Mouse (Mus musculus) gastrocnemius, postnatal 14 days (tissue): ENCODE data around the gene Col4a6. TPM values are rescaled to one million over a fixed set of nuclear protein-coding genes. Genes with fewer than 3 reads are reported as not detected.
A peak's percentile ranks its signal among the peaks of the same experiment; 100 is the strongest.

Experiments used
- DNase-seq: peaks from one replicate; pipeline ENCODE4 v3.0.0; 2021; ENCODE audit warnings: mixed read lengths
- intact Hi-C: fragments of 180-260 bp; cut with DNase I; formaldehyde crosslinking; loops from one replicate; pipeline ENCODE4 v1.15.1; 2025; ENCODE audit warnings: low total_unique reads
- long read RNA-seq, 2 experiments: library from polyadenylated mRNA; stranded (forward); transcript quantifications; one replicate each; pipeline ENCODE4 v2.0.0; 2021
- total RNA-seq, 2 experiments: library from RNA; stranded (reverse); gene quantifications; 2 replicates each; pipeline ENCODE4 v1.2.3; 2021

The Col4a6 gene
- under 1 TPM; 0.18 to 0.27 TPM for total RNA-seq
- long read RNA-seq, experiment 1: 0 reads
- long read RNA-seq, experiment 2: 0 reads

DNA sequence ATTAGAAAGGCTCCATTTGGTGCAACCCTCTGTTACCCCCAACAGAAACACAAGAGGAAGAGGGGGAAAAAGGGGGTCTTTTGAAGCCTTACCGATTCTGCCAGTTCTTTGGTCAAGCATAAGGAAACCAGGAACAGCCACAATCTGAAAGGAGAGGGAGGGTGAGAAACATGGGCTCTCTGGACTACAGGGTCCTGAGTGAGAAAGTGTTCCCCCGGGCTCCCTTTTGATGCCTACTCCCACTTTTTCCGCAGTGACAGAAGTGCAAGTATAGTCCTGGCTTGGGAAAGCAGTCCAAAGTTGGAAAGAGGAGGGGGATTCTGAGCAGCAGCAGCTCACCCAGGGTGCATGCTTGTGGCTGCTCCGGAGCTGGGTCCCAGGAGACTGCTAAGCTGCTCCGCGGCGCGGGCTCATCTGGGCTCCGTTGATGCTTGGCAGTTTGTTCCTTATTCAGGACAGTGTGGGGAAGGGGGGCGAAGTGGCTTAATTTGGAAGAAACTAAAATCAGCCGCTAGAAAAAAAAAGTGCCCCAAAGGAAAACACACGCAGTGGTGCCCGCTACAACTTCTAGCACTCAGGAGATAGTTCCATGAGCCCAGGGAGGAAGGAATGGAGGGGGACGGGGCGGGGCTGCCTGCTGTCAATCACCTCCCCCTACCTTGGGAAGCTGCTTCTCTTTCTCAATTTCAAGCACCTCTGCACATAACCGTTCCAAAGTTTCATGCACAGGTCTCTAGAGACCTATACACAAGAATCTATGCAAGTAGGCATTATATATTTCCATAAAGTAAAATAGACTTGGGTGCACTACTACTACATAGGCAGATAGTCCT lies at the start of gene Col4a6:
Gene Col4a6, minus strand, starts transcription at position 607 of the 833 bp plus-strand sequence.
- intact Hi-C loops: no loop called here
- no peak for DNase-seq

DNA sequence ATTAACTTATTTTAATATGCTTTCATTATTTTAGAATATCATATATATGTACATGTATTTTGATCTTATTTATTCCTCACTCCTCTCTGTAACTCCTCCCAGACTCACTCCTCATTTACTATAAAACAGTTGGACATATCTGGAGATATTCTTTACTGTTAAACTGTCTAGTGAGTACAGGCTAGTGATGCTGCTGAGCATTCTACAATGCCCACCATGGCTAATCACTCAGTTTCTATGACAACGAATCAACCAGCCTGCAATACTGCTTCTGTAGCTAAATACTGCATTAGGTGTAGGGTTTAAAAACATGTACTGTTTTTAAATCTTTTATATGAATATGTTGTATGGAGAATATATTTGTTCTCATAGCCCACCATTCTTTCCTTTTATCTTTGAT lies 29.2 kb upstream of the Col4a6 start:
- DNase-seq: no peak
- intact Hi-C loops: no loop called here

DNA sequence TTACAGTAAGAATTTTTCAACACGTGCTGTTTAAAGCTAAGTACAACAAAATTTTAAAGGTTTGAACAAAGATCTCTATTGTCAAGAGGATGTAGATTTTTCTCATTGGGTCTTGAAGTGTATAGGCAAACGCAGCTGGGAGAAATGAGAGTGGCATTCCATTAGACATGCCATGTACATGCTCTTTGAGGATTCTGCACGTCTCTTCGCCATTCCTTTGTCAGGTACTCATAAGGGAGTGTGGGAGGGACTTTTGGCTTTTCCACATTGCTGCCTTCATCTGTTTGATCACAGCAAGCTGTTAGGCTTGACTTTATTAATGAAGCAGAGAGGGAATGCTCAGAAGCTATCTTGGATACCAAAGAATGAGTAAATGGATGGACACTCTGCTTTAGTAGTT lies 20.7 kb upstream of the Col4a6 start:
- intact Hi-C loops: no loop called here
- DNase-seq: no peak

DNA sequence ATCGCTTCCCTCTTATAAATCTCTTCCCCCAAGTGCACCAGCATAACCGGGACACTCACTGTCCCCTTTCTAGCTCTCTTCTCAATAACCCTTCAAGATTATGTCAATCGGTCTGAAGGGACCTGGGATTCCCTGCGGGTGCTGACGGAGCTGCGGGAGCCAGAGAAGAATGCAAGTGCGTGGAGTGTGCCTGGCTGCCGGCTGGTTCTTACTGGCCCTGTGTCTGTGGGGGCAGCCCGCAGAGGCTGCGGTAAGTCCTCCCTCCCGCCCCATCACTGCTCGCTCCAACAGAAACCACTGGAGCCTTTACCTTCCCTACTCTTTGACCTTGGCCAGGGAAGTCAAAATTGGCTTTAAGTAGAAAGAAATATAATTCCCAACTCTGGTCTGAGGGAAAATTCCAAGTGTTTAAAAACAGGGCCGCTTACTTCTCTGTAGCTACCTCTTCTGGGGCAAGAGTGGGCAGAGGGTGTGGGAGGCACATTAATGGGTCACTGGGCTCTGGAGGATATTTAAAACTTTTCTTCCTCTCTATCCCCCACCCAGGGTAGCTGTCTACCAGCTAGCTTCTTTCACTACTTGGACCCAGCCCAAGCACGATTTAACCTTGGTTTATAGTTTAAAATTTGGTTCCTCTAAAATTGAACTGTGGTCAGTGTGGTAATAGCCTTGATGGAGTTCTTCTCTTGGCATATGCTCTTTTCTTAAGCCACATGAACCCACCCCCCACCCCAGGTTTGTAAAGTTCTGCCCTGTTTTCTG lies 1.9 kb upstream of the Col4a6 start:
- intact Hi-C loops: no loop called here
- no peak for DNase-seq

DNA sequence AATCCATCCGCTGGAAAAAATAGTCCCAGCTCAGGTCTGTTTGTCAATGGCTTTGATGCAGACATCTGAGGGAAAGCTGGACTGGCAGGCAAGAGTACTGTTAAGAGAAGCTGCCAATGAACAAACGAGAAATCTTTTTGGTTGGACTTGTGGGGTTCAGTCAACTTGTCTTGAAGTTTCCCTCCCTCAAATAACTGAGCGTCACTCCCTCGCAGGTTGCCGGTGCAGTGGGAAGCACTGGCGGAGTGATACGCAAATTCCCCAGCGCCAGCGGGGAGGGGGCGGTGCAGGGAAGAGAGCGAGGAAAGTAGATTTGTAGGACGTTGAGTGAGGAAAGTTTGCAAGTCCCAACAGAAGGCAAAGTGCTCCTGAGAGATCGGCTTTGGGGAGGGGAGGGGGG lies 1.2 kb upstream of the Col4a6 start, which contains the start of gene Col4a5:
Gene Col4a5, plus strand, starts transcription at position 276 of the 400 bp plus-strand sequence.
- peak; percentile 55 for DNase-seq
- intact Hi-C loops: no loop called here

DNA sequence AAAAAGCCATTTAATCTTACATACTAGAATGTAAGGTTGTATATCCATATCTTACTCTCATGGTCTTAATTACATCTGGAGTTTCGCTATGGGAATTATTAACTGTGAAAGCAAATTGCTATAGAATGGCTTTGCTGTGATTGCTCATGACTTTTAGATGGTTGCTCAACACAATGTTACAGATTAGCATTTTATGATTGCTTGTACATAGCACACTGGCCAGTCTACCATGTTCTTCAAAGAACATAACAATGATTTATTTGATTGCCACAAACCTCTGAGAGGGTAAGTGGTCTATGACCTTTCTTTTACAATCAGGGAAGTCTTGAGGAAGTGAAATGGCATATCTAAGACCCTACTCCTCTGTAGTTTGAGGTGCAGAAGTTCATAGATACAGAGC lies 25.9 kb downstream of the Col4a6 start:
- intact Hi-C loops: no loop called here
- DNase-seq: no peak

DNA sequence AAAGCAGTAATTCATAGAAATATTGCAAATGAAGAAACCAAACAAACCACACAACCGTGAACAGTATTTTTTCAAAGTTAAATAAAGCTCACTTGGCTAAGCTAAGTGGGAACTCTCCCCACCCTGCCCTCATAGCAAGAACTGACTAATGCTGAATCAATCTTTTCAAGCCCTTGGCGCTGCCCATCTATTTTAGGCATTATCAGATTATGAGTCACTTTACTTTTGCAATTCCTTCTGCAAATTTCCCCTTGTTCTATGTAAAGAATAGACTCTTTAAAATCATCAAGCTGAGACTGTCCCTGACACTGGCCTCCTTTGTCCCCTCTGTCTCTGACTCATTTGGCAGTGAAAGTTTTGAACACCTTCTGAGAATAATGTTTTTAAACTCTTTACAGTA lies 34.5 kb downstream of the Col4a6 start:
- intact Hi-C loops: no loop called here
- no peak for DNase-seq

DNA sequence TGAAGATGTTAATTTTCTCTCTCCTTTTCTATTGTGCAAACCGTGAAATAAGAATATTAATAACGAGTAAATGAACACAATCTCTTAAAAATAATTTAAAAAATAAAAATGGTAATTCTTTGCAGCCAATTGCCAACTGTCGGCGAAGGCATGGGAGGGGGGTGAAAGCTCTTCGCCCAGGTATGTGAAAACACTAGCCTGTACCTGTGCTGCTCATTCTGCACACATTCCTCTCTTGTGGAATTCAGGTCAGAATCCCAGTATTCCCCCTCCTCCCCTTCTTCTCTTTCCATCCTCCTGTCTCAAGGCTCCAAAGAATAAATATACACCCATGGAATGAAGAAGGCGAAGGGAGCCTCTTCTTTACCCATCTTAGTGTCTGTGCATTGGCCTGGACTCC lies 37.1 kb downstream of the Col4a6 start:
- intact Hi-C loops: no loop called here
- no peak for DNase-seq

DNA sequence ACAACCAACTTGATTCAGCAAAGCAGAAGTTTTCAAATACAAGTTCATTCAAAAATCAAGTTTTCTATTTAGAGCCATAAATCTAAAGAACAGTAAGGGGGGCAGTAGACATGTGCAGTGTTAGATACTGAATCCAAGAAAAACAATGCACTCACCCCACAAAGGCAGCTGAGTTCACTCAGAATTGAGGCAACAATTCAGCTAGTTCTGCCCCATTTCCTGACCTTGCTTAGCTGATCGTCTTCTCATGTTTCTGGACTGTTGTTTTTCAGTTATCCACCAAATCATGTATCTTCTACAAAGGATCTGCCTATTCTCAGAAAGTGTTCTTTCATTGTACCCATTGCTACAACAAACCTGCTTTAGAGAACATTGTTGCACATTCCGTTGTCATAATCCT lies 58.6 kb downstream of the Col4a6 start:
- no peak for DNase-seq
- intact Hi-C loops: no loop called here

DNA sequence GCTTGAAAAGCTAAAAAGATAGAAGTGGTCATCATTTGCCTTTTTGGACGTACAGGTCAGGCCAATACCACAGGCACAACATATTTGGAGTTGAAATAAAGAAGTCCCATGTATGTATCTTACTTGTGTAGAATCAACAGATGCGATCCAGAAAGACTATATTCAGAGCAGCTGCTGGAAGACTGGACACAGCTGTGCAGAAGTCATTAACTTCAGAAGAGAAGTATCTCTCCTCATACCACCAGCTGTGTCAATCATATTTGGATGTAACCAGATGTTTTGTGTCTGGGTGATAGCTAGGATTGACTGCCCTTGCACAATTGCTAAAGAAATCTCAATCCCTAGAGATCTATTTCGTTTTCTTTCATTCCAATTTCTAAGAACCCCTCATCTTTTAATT lies 77.6 kb downstream of the Col4a6 start:
- DNase-seq: no peak
- intact Hi-C loops: no loop called here

DNA sequence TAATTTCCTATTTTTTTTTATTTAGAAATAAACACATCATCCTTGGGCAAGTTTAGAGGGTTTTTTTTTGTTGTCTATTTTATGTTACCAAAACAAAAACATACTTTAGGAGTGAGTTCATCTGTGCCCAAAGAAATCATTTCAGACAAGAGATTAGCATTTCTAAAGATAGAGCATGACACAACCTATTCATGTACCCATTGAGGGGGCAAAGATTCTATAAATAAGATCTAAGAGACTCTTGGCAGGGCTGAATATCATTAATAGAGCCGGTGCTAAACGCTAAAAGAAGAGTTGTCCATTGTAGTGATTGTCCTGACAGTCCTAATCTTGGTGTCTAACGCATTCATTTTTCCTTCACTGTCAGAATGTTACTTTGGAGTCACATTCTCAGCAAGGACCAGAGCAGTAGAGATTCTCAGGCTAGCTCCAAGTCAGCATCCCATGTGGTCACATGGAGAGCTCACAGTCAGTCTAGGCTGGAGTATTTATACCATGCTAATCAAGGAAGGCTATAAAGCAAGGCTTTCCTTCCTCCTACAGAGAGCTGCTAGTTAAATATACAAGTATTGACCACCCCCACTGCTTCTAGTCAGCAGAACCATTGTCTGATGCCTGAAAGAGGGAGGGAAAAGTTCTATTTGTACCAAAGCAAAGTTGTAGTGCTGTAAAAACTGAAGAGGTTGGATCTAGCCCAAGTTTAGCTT lies 88.3 kb downstream of the Col4a6 start:
- no peak for DNase-seq
- intact Hi-C loops: no loop called here

DNA sequence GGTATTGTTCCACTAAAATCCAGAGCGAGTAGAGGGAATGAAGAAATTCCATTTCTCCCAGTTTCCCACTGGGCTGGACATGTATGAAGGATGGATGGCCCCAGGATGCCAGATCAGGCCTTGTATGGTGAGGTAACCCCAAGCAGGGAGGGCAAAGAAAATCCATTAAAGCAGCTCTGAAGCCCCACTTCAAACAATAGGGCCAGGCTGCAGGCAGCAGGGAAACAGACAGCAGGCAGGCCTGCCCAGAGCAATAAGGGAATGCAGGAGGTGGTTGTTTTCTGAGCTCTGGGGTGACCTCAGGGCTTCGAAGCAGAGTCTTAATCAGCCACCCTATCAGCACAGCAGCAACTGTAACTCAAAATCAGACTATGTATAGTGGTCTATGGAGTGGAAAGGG lies 89.2 kb downstream of the Col4a6 start:
- DNase-seq: no peak
- intact Hi-C loops: no loop called here

DNA sequence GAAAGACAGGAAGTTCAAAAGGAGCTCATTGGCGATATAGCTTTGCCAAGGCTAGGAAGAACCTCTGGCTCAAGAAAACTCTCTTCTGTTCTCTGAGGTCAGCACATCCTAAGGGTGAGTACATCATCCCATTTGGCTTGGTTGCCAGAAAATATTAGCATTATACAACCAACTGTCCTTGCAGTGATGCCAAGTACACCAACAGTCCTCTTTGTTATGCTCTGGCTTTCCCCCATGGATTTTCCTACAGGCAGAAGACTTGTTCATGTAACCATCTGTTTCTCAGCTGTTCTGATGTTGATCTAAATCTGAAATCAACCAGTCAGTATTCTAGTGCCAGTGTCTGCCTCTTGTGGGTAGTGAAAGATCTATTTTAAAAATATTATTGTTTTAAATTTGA lies 103.6 kb downstream of the Col4a6 start:
- intact Hi-C loops: no loop called here
- no peak for DNase-seq

DNA sequence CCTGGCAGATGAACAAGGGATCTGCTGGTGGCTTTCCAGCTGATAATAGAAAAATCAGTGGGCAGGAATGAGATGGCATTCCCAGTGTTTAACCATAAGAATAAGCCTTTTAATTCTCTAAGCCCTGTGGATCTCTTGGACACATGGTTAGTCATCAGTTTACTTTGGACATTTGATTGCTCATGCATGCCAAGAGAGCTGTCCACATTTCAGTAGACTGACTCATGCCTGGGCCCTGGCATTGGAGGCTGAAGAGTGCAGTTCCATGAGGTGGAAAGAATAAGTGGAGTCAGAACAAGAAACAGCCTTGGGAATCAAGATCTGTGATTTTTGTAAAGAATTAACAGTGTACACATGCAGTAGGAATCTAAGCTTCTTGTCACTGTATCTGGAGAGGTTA lies 110.5 kb downstream of the Col4a6 start:
- intact Hi-C loops: no loop called here
- peak; percentile 10 for DNase-seq

DNA sequence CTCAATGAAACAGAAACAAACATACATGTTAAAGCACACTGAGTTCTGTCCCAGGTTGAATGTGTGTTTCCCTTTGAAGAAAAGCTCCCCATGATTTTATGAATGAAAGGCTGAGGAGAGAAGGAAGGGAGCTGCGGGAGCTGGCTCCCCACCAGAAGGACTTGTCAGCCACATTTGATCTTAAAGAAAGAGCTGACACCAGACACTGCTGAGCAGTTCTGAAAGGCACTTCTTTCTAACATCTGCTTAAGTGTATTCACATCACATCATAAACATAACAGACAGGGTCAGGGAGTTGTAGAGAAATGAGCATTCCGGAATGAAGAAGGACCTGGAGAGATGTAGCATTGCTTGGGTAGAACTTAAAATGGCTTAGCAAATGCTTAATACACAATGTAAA lies 132.5 kb downstream of the Col4a6 start:
- DNase-seq: no peak
- intact Hi-C loops: no loop called here

DNA sequence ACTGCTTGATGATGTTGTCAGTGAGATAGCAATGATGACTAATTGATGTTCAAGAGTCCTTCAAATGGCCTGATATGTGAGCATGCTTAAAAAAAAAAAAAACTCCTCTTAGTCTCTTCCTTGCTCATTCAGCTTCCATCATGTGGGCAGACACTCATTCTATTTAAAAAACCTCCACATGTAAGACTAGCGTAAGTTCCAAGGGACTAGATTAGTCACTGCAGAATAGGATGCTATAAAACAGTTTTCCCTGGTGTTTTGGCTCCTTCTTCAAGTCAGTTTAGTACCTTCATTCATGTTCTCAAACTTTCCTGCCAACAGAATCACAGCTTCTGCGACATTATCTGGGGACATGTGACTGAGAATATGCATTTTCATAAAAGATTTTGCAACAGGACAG lies 145.8 kb downstream of the Col4a6 start:
- no peak for DNase-seq
- intact Hi-C loops: no loop called here

DNA sequence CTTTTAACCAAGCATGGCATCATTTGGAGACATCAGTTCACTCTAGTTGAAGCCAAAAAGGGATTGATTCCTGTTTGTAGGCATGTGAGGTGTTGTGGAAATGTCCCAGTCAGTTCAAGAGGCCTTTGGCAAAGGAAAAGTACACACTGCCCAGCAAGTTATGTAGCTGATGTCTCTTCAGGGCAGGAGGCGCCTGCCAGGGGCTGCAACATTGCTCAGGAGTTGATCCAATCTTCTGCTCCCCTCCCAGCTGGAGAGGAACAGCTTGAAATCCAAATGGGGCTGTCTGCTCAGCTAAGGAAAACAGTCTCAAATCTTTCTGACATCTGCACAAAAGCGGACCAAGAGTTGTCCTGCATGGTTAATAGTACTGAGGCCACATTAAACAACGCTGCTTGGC lies 149.7 kb downstream of the Col4a6 start:
- peak; percentile 7 for DNase-seq
- intact Hi-C loops: no loop called here

DNA sequence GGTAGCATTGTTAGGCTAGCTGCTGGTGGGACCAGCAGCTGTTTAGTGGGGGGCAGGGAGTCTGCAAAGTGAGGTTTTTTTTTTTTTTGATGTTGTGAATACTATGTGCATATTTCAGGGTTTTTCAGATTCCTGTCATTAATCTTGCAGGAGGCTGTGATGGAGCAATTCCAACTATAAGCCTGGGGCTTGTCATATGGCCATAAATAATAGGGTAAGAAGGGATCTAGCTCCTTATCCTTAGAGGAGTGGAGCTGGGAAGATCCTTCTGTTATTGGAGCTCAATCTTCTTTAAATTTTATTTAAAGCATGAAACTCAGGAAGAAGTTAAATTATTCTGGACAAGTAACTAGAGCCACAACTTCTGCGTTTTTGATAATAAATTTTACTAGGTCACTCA lies 157.7 kb downstream of the Col4a6 start:
- intact Hi-C loops: no loop called here
- DNase-seq: no peak

DNA sequence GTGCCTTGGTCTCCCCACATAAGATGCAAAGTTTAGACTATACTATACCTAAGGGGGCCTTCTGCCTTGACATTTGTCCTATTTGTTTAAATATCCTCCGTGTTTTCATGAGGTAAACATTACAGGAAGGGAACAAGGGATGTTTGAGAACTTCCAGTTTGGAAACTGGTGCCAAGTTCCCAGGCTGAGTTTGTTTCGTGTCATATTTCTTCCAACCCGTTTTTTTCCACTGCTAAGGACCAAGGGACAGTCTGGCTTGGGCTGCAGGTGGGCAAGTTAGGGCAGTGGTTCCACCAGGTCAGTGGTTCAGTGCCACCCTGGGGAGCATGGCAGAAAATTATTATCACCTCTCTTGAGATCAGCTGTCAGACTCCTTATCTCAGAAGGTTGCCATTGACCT lies 158.1 kb downstream of the Col4a6 start:
- intact Hi-C loops: no loop called here

DNA sequence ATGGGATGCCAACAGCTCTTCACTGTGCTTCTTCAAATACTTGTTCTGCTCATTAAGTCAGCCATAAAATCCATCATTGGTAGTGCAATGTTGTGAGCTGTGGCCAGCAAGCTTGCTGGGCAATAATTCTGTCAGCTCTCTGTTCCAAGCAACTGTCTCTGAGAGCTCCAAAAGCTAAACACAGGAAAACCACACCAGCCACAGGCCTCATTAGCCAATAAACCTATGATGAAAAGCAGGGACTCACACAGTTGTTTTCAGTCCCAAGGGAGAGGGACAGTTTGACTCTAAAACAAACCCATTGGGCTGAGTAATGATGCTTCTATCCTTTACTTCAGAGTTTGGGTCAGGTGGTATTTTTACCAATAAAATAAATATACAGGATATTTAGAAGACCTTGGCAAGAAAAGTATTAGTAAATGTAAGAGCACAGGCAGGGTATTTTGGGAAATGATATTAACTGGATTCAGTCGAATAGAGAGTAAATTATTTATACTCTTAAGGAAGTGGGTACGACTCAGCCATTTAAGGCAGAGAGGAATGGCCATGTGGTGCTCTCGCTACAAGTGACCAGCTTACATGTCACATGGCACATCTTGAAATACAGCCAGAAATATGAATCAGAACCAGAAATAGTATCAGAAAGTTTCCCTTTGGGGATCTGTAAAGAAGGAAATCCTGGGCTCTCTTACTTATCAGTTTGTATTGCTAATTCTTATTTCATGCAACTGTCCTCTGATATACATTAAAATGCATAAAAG lies 181.0 kb downstream of the Col4a6 start:
- no peak for DNase-seq
- intact Hi-C loops: no loop called here

More for the DNA sequence above, 158.1 kb downstream of the Col4a6 start:
- no peak for DNase-seq
